Mouse (Mus musculus) hindbrain, postnatal 0 days (tissue): ENCODE results near the gene 2210016L21Rik. TPM values are rescaled to one million over a fixed set of nuclear protein-coding genes. Genes with fewer than 3 reads are reported as not detected.

Source experiments
- ATAC-seq: fragments of 200-750 bp; cut with Nextera tagmentation; 2 replicates; pipeline ENCODE4 v1.8.0; 2017; ENCODE audit warnings: mild to moderate bottlenecking, moderate TSS enrichment, moderate library complexity
- DNase-seq: peaks from one replicate; pipeline ENCODE4 v3.0.0-alpha.2; 2015; ENCODE audit warnings: low spot score
- H3K27ac ChIP-seq: fragments of 300-500 bp; sonication (generic); 2 replicates; pipeline ENCODE4 v1.5.1; 2014; ENCODE audit warnings: mild to moderate bottlenecking
- H3K27me3 ChIP-seq: fragments of 300-500 bp; sonication (generic); 2 replicates; pipeline ENCODE4 v1.6.1; 2014; ENCODE audit warnings: low read length, mixed read lengths; ENCODE audit not compliant: insufficient read depth
- H3K36me3 ChIP-seq: fragments of 300-500 bp; sonication (generic); 2 replicates; pipeline ENCODE4 v1.6.1; 2014; ENCODE audit warnings: low read length, mixed read lengths; ENCODE audit not compliant: insufficient read depth
- H3K4me1 ChIP-seq: fragments of 300-500 bp; sonication (generic); 2 replicates; pipeline ENCODE4 v1.6.1; 2014; ENCODE audit warnings: antibody characterized with exemption, low read length, mixed read lengths; ENCODE audit not compliant: insufficient read depth
- H3K4me2 ChIP-seq: fragments of 300-500 bp; sonication (generic); 2 replicates; pipeline ENCODE4 v1.6.1; 2014; ENCODE audit warnings: low read depth, mild to moderate bottlenecking, low read length, moderate library complexity, mixed read lengths
- H3K4me3 ChIP-seq: fragments of 300-500 bp; sonication (generic); 2 replicates; pipeline ENCODE4 v1.5.1; 2014; ENCODE audit warnings: low read length
- H3K9ac ChIP-seq: fragments of 300-500 bp; sonication (generic); replicated peaks from 2 replicates; pipeline ENCODE4 v1.6.1; 2014; ENCODE audit warnings: mild to moderate bottlenecking, low read length, moderate library complexity, mixed read lengths
- H3K9me3 ChIP-seq: fragments of 300-500 bp; sonication (generic); 2 replicates; pipeline ENCODE4 v1.6.1; 2016; ENCODE audit warnings: low read length, mixed read lengths
- CTCF ChIP-seq: IDR thresholded peaks from 2 replicates; pipeline ENCODE4 v1.5.1; 2016; ENCODE audit warnings: antibody characterized with exemption, control low read depth, low read depth
- whole genome bisulfite sequencing: fragments of 180-500 bp; shearing (Covaris S2); extraction: QIAGEN DNeasy Blood & Tissue Kit; methylation state at CpG from one replicate; pipeline ENCODE4 v1.1.7; 2014; 5-methylcytosine and 5-hydroxymethylcytosine counted together
- polyA plus RNA-seq: library from polyadenylated mRNA; unstranded; fragments of >200 nt; fragmentation: Nextera tagmentation; extraction: Ambion mirVana; gene quantifications from 2 replicates; pipeline ENCODE4 v1.2.1, GENCODE M21; 2015
- total RNA-seq: library from RNA; depleted of rRNA; stranded (reverse); fragments of >200 nt; gene quantifications from 2 replicates; pipeline ENCODE4 v1.2.3, GENCODE M21; 2014; rRNA removed

2210016L21Rik gene
- total RNA-seq, result 51.5 and 53.0 TPM in 2 replicates
- 178 and 204 TPM in 2 replicates for polyA plus RNA-seq

GRCm38 (mm10) chr5:114942074-114942765, at the start of gene 2210016L21Rik:
Gene 2210016L21Rik, plus strand, starts transcription at chr5:114942158.
- peak; percentile 96 for DNase-seq
- ATAC-seq, result peak; percentile 94
- H3K4me3 ChIP-seq, result peak within 1 kb of the TSS; percentile 92
- H3K36me3 ChIP-seq, result peaks cover 15% of the 10 kb centered on the region; the same call in 1 of the 2 replicates
- H3K4me2 ChIP-seq, result peak within 1 kb of the TSS; percentile 73
- peak within 1 kb of the TSS; percentile 92 for H3K9ac ChIP-seq
- H3K27me3 ChIP-seq, result no peaks in the 10 kb centered on the region
- H3K9me3 ChIP-seq, result no peaks in the 10 kb centered on the region
- peak within 1 kb of the TSS; percentile 93 for H3K27ac ChIP-seq
- 1% methylated on average over 39 of the region's 39 CpGs for WGBS
- peak; percentile 55 for TF ChIP-seq CTCF
- peaks cover 5% of the 10 kb centered on the region for H3K4me1 ChIP-seq

DNA sequence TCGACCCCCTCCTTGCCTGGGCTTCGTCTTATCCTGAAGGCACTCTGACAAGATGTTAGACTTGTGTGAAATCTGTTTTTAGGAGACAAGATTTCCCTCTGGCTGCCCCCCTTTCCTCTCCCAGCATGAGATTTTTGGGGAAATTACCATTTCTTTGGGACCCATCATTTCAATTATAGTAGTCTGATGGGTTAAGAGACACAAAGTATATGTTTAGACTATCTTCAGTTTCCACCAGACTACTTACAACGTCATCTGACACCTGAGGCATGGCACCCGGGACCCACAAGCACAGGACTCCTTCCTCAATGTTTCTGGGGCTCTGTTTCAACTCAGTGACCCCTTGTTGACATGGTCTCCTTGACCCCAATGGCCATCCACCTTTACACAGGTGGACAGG, 46.4 kb upstream of the 2210016L21Rik start:
- 92% methylated on average over 4 of the region's 4 CpGs for WGBS
- no peaks in the 10 kb centered on the region for H3K36me3 ChIP-seq
- H3K9me3 ChIP-seq, result no peaks in the 10 kb centered on the region
- ATAC-seq (no peak), DNase-seq (no peak)
- no peak overlapping the region for H3K27ac ChIP-seq
- no peak overlapping the region for H3K4me3 ChIP-seq
- no peaks in the 10 kb centered on the region for H3K4me1 ChIP-seq
- no peak for TF ChIP-seq CTCF
- H3K9ac ChIP-seq, result no peak overlapping the region
- H3K27me3 ChIP-seq, result no peaks in the 10 kb centered on the region
- no peak overlapping the region for H3K4me2 ChIP-seq

GRCm38 (mm10) chr5:114896688-114897373, 45.1 kb upstream of the 2210016L21Rik start, which contains the start of gene Oasl2:
Gene Oasl2, plus strand, starts transcription at chr5:114896936.
- Histone ChIP-seq H3K4me1 (no peaks in the 10 kb centered on the region), H3K27me3 (no peaks in the 10 kb centered on the region), H3K4me2 (peak within 1 kb of the TSS; percentile 16), H3K9ac (no peak within 1 kb of the TSS), H3K4me3 (peak within 1 kb of the TSS; percentile 17), H3K36me3 (no peaks in the 10 kb centered on the region), H3K9me3 (no peaks in the 10 kb centered on the region), H3K27ac (no peak within 1 kb of the TSS)
- DNase-seq (no peak), ATAC-seq (no peak)
- WGBS, result 63% methylated on average over 13 of the region's 13 CpGs
- no peak for TF ChIP-seq CTCF

DNA sequence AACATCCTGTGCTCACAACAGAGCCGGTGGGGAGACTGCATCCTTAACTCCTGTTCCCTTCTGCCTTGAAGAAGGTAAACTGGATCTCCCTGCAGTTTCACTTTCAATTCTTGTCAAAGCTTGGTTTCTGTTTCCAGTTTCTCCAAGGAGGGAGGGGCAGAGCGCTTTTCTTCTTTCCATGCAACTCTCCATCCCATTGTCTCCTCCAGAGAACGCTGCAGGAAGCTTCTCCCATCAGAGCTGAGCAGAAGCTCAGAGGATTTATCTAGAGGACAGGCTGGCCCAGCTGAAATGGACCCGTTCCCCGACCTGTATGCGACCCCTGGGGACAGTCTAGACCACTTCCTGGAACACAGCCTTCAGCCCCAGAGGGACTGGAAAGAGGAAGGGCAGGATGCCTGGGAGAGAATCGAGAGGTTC, 44.6 kb upstream of the 2210016L21Rik start:
- WGBS, result 14% methylated on average over 7 of the region's 7 CpGs
- H3K9ac ChIP-seq, result no peak overlapping the region

GRCm38 (mm10) chr5:114898857-114899256, 43.1 kb upstream of the 2210016L21Rik start:
- ATAC-seq, result no peak
- no peak for TF ChIP-seq CTCF
- Histone ChIP-seq H3K4me2 (no peak overlapping the region), H3K27me3 (no peaks in the 10 kb centered on the region), H3K9ac (no peak overlapping the region), H3K27ac (no peak overlapping the region), H3K4me3 (no peak overlapping the region), H3K36me3 (no peaks in the 10 kb centered on the region), H3K4me1 (no peaks in the 10 kb centered on the region), H3K9me3 (no peaks in the 10 kb centered on the region)
- 85% methylated on average over 7 of the region's 7 CpGs for WGBS
- DNase-seq, result no peak

More for the DNA sequence above, 44.6 kb upstream of the 2210016L21Rik start:
- Histone ChIP-seq H3K4me2 (peak overlapping the region; percentile 16), H3K4me1 (no peaks in the 10 kb centered on the region), H3K9me3 (no peaks in the 10 kb centered on the region), H3K4me3 (peak overlapping the region; percentile 17), H3K27me3 (no peaks in the 10 kb centered on the region), H3K36me3 (no peaks in the 10 kb centered on the region), H3K27ac (no peak overlapping the region)
- DNase-seq (no peak), ATAC-seq (no peak)
- no peak for TF ChIP-seq CTCF

- TF ChIP-seq CTCF, result peak; percentile 91
- H3K4me1 ChIP-seq, result no peaks in the 10 kb centered on the region
- no peak overlapping the region for H3K9ac ChIP-seq
- WGBS, result 38% methylated on average over 1 of the region's 1 CpGs
- no peak overlapping the region for H3K4me3 ChIP-seq
- H3K9me3 ChIP-seq, result no peaks in the 10 kb centered on the region
- no peak overlapping the region for H3K27ac ChIP-seq
- ATAC-seq (0 out of 2 replicates have a peak, but pooled peaks have one; percentile 32), DNase-seq (peak; percentile 76)
- H3K36me3 ChIP-seq, result no peaks in the 10 kb centered on the region
- H3K4me2 ChIP-seq, result no peak overlapping the region
- no peaks in the 10 kb centered on the region for H3K27me3 ChIP-seq
Measured at GRCm38 (mm10) chr5:114902413-114902812, 39.5 kb upstream of the 2210016L21Rik start.
